In genomic region chr11:53733824-53734223, GRCm38 (mm10) we compare ENCODE assay signal across 23 mouse cellular contexts. TPM values are rescaled to one million over a fixed set of nuclear protein-coding genes. Genes with fewer than 3 reads are reported as not detected.
DNase-seq lines count a peak whose midpoint lies in the region; ATAC-seq and TF ChIP-seq lines count a peak whose summit lies in the region.
"Had no signal": no experiment of that assay in that cellular context is flagged by ENCODE, and none has a peak within 500 bp of the region (broad histone marks: within the 10 kb centered on the region; RNA-seq: fewer than 3 reads in every experiment).

No protein-coding gene starts in this region.

- no peak overlapping the region for H3K9ac ChIP-seq in lung, postnatal 0 days (replicated peaks; ENCODE audit: low read depth)
- H3K9ac ChIP-seq: embryonic facial prominence, embryonic 12.5 days; forebrain, embryonic 12.5 days; heart, embryonic 15.5 days; hindbrain, embryonic 13.5 days; limb, embryonic 13.5 days; midbrain, embryonic 15.5 days; neural tube, embryonic 15.5 days; stomach, embryonic 15.5 days had no signal

- H3K4me2 ChIP-seq in lung, postnatal 0 days (replicated peaks; ENCODE audit: low read depth, low read length), result no peak overlapping the region
- H3K4me2 ChIP-seq: embryonic facial prominence, embryonic 12.5 days; forebrain, embryonic 12.5 days; heart, embryonic 15.5 days; hindbrain, embryonic 13.5 days; limb, embryonic 13.5 days; midbrain, embryonic 15.5 days; neural tube, embryonic 15.5 days; stomach, embryonic 15.5 days had no signal

- no peaks in the 10 kb centered on the region for H3K36me3 ChIP-seq in lung, postnatal 0 days (ENCODE audit: insufficient read depth, low read length)
- H3K36me3 ChIP-seq in small intestine, adult 2 months (ENCODE audit: control insufficient read depth, insufficient read depth, low read length), result no peaks in the 10 kb centered on the region
- H3K36me3 ChIP-seq in embryonic facial prominence, embryonic 10.5 days (replicated peaks), result no peaks in the 10 kb centered on the region
- H3K36me3 ChIP-seq: embryonic facial prominence, embryonic 12.5 days; forebrain, embryonic 12.5 days; heart, embryonic 15.5 days; hindbrain, embryonic 13.5 days; limb, embryonic 13.5 days; midbrain, embryonic 15.5 days; neural tube, embryonic 15.5 days; stomach, embryonic 15.5 days had no signal

- ATAC-seq in lung, postnatal 0 days, result no peak
- ATAC-seq: midbrain, embryonic 15.5 days had no signal

- no peak overlapping the region for H3K27ac ChIP-seq in gastrocnemius, adult 2 months
- H3K27ac ChIP-seq in lung, postnatal 0 days (ENCODE audit: low read length), result no peak overlapping the region
- H3K27ac ChIP-seq in small intestine, adult 2 months (ENCODE audit: insufficient read depth, low read depth, low read length), result no peak overlapping the region
- H3K27ac ChIP-seq in embryonic facial prominence, embryonic 10.5 days (replicated peaks), result no peak overlapping the region
- H3K27ac ChIP-seq: embryonic facial prominence, embryonic 12.5 days; forebrain, embryonic 12.5 days; heart, embryonic 15.5 days; hindbrain, embryonic 13.5 days; limb, embryonic 13.5 days; midbrain, embryonic 15.5 days; neural tube, embryonic 15.5 days; stomach, embryonic 15.5 days had no signal

- H3K4me3 ChIP-seq in gastrocnemius, adult 2 months, result no peak overlapping the region
- no peak overlapping the region for H3K4me3 ChIP-seq in lung, postnatal 0 days (ENCODE audit: low read depth, low read length)
- no peak overlapping the region for H3K4me3 ChIP-seq in lung, adult 2 months (replicated peaks; ENCODE audit: extremely low read depth, low read depth, low read length)
- no peak overlapping the region for H3K4me3 ChIP-seq in small intestine, adult 2 months (ENCODE audit: low read depth, low read length)
- H3K4me3 ChIP-seq in embryonic facial prominence, embryonic 10.5 days, result no peak overlapping the region
- H3K4me3 ChIP-seq: embryonic facial prominence, embryonic 12.5 days; forebrain, embryonic 12.5 days; heart, embryonic 15.5 days; hindbrain, embryonic 13.5 days; limb, embryonic 13.5 days; midbrain, embryonic 15.5 days; neural tube, embryonic 15.5 days; stomach, embryonic 15.5 days had no signal

- H3K4me1 ChIP-seq in lung, postnatal 0 days (ENCODE audit: insufficient read depth, low read depth, low read length), result no peaks in the 10 kb centered on the region
- H3K4me1 ChIP-seq in lung, adult 2 months (ENCODE audit: control insufficient read depth, insufficient read depth, low read length), result no peaks in the 10 kb centered on the region
- peaks cover 3% of the 10 kb centered on the region; the same call in 1 of the 2 replicates for H3K4me1 ChIP-seq in small intestine, adult 2 months (ENCODE audit: control insufficient read depth, insufficient read depth, insufficient read length, low read length)
- no peaks in the 10 kb centered on the region for H3K4me1 ChIP-seq in embryonic facial prominence, embryonic 10.5 days
- H3K4me1 ChIP-seq: embryonic facial prominence, embryonic 12.5 days; forebrain, embryonic 12.5 days; heart, embryonic 15.5 days; hindbrain, embryonic 13.5 days; limb, embryonic 13.5 days; midbrain, embryonic 15.5 days; stomach, embryonic 15.5 days had no signal

- DNase-seq in gastrocnemius, adult 2 months, result no peak
- DNase-seq in gastrocnemius, postnatal 4 days (ENCODE audit: low spot score in 2 of 2), result no peak
- DNase-seq in lung, postnatal 0 days (ENCODE audit: low spot score), result no peak
- DNase-seq in lung, adult 2 months, result no peak
- peak; percentile 60 for DNase-seq in R1 (ENCODE audit: low read depth, low spot score)
- DNase-seq in heart, adult 8-10 months (ENCODE audit: low spot score), result no peak
- DNase-seq in embryonic facial prominence, embryonic 10.5 days (ENCODE audit: low spot score), result no peak
- DNase-seq: cerebellum, adult 9-10 months; gastrocnemius, postnatal 14 days; lung, postnatal 4 days; right cerebral cortex, postnatal 25 days; thymus, postnatal 4 days had no signal

- no peak for TF ChIP-seq POLR2A in lung, adult 2 months (IDR thresholded peaks at IDR 0.05; ENCODE audit: borderline replicate concordance, extremely low read depth, low read depth, low read length)
- TF ChIP-seq POLR2A in small intestine, adult 2 months (IDR thresholded peaks at IDR 0.05; ENCODE audit: low read depth, low read length), result no peak

- intact Hi-C loops in gastrocnemius, adult 2 months (cut with DNase I), result no loop called here

- peak; percentile 17; the same call in 1 of the 2 replicates for TF ChIP-seq CTCF in gastrocnemius, adult 2 months (IDR thresholded peaks at IDR 0.05)
- peak; percentile 29 for TF ChIP-seq CTCF in lung, postnatal 0 days (IDR thresholded peaks at IDR 0.05)
- no peak for TF ChIP-seq CTCF in lung, adult 2 months (IDR thresholded peaks at IDR 0.05; ENCODE audit: insufficient read depth, low read length)
- TF ChIP-seq CTCF in small intestine, adult 2 months (IDR thresholded peaks at IDR 0.05; ENCODE audit: extremely low read depth, insufficient read length, insufficient replicate concordance, low read depth, low read length), result peak; percentile 17; the same call in 1 of the 2 replicates

- H3K9me3 ChIP-seq in lung, postnatal 0 days (ENCODE audit: low read length), result no peaks in the 10 kb centered on the region
- H3K9me3 ChIP-seq in embryonic facial prominence, embryonic 10.5 days, result no peaks in the 10 kb centered on the region
- H3K9me3 ChIP-seq: embryonic facial prominence, embryonic 12.5 days; forebrain, embryonic 12.5 days; heart, embryonic 15.5 days; hindbrain, embryonic 13.5 days; limb, embryonic 13.5 days; midbrain, embryonic 15.5 days; neural tube, embryonic 15.5 days; stomach, embryonic 15.5 days had no signal

- whole genome bisulfite sequencing in lung, postnatal 0 days, result 79% methylated on average over 7 of the region's 7 CpGs
- WGBS in lung, adult 2 months, result 87% methylated on average over 7 of the region's 7 CpGs
- 87% methylated on average over 7 of the region's 7 CpGs for WGBS in small intestine, adult 2 months
- WGBS in embryonic facial prominence, embryonic 10.5 days, result 88% methylated on average over 7 of the region's 7 CpGs

- TF ChIP-seq EP300 in lung, postnatal 0 days (IDR thresholded peaks at IDR 0.05), result no peak

- no peaks in the 10 kb centered on the region for H3K27me3 ChIP-seq in lung, postnatal 0 days (replicated peaks; ENCODE audit: insufficient read depth, low read length)
- H3K27me3 ChIP-seq in small intestine, adult 2 months (ENCODE audit: control insufficient read depth, insufficient read depth, low read length), result no peaks in the 10 kb centered on the region
- H3K27me3 ChIP-seq in embryonic facial prominence, embryonic 10.5 days (replicated peaks; ENCODE audit: low read depth, poor library complexity, severe bottlenecking), result no peaks in the 10 kb centered on the region
- H3K27me3 ChIP-seq: embryonic facial prominence, embryonic 12.5 days; forebrain, embryonic 12.5 days; heart, embryonic 15.5 days; hindbrain, embryonic 13.5 days; limb, embryonic 13.5 days; midbrain, embryonic 15.5 days; neural tube, embryonic 15.5 days; stomach, embryonic 15.5 days had no signal

RNA-seq across cellular contexts. Expression of gene Il5, which starts 13.2 kb away (rescaled TPM):
- total RNA-seq in gastrocnemius, adult 2 months (2021), result not detected
- total RNA-seq in gastrocnemius, postnatal 4 days (2021), result not detected
- polyA plus RNA-seq in lung, postnatal 0 days (2015; fragmentation: Nextera tagmentation; extraction: Ambion mirVana), result not detected in 2 replicates
- polyA plus RNA-seq in lung, adult 2 months (2012; rRNA removed), result 0.07 and 0.14 TPM in 2 replicates
- polyA plus RNA-seq in small intestine, adult 2 months (2012; rRNA removed), result not detected in 2 replicates
- under 1 TPM in 1 of 4 experiments, not detected in 3; 0.16 TPM for total RNA-seq in heart, adult 8-10 months (2022)
- polyA plus RNA-seq in embryonic facial prominence, embryonic 10.5 days (2016; fragmentation: Nextera tagmentation; extraction: Ambion mirVana), result not detected in 2 replicates
- total RNA-seq: gastrocnemius, postnatal 14 days; layer of hippocampus, postnatal 25 days had no signal
- polyA plus RNA-seq: embryonic facial prominence, embryonic 12.5 days; forebrain, embryonic 12.5 days; heart, embryonic 15.5 days; hindbrain, embryonic 13.5 days; kidney, embryonic 14.5 days; limb, embryonic 13.5 days; midbrain, embryonic 15.5 days; neural tube, embryonic 15.5 days; stomach, embryonic 15.5 days had no signal

RNA-seq across cellular contexts. Expression of gene Rad50, which starts 26.7 kb away (rescaled TPM):
- total RNA-seq in gastrocnemius, adult 2 months (2021), result 1 to 10 TPM; 4.1 to 5.2 TPM
- total RNA-seq in gastrocnemius, postnatal 4 days (2021), result 10 to 100 TPM; 13.0 to 15.6 TPM
- 18.1 and 19.4 TPM in 2 replicates for polyA plus RNA-seq in lung, postnatal 0 days (2015; fragmentation: Nextera tagmentation; extraction: Ambion mirVana)
- 4.3 and 6.7 TPM in 2 replicates for polyA plus RNA-seq in lung, adult 2 months (2012; rRNA removed)
- polyA plus RNA-seq in small intestine, adult 2 months (2012; rRNA removed), result 0.98 and 2.7 TPM in 2 replicates
- total RNA-seq in heart, adult 8-10 months (2022), result 1 to 10 TPM; 6.4 to 9.5 (median 7.3) TPM
- polyA plus RNA-seq in embryonic facial prominence, embryonic 10.5 days (2016; fragmentation: Nextera tagmentation; extraction: Ambion mirVana), result 24.6 and 25.8 TPM in 2 replicates

RNA-seq across cellular contexts. Expression of gene Irf1, which starts 36.0 kb away (rescaled TPM):
- 1 to 10 TPM; 6.2 to 7.0 TPM for total RNA-seq in gastrocnemius, adult 2 months (2021)
- total RNA-seq in gastrocnemius, postnatal 4 days (2021), result 10 to 100 TPM; 16.1 to 17.0 TPM
- 52.5 and 64.9 TPM in 2 replicates for polyA plus RNA-seq in lung, postnatal 0 days (2015; fragmentation: Nextera tagmentation; extraction: Ambion mirVana)
- 130 and 190 TPM in 2 replicates for polyA plus RNA-seq in lung, adult 2 months (2012; rRNA removed)
- polyA plus RNA-seq in small intestine, adult 2 months (2012; rRNA removed), result 93.3 and 233 TPM in 2 replicates
- 10 to 100 TPM; 15.7 to 20.1 (median 17.2) TPM for total RNA-seq in heart, adult 8-10 months (2022)
- 5.6 and 7.0 TPM in 2 replicates for polyA plus RNA-seq in embryonic facial prominence, embryonic 10.5 days (2016; fragmentation: Nextera tagmentation; extraction: Ambion mirVana)

RNA-seq across cellular contexts. Expression of gene Gm17334, which starts 39.2 kb away (rescaled TPM):
- under 1 TPM; 0.28 to 0.53 TPM for total RNA-seq in gastrocnemius, adult 2 months (2021)
- under 1 TPM; 0.31 to 0.32 TPM for total RNA-seq in gastrocnemius, postnatal 4 days (2021)
- 0.46 and 0.61 TPM in 2 replicates for polyA plus RNA-seq in lung, postnatal 0 days (2015; fragmentation: Nextera tagmentation; extraction: Ambion mirVana)
- 4.6 and 4.7 TPM in 2 replicates for polyA plus RNA-seq in lung, adult 2 months (2012; rRNA removed)
- 0.25 and 1.6 TPM in 2 replicates for polyA plus RNA-seq in small intestine, adult 2 months (2012; rRNA removed)
- total RNA-seq in heart, adult 8-10 months (2022), result under 1 TPM; 0.40 to 0.60 (median 0.45) TPM
- not detected in 2 replicates for polyA plus RNA-seq in embryonic facial prominence, embryonic 10.5 days (2016; fragmentation: Nextera tagmentation; extraction: Ambion mirVana)
- polyA plus RNA-seq: embryonic facial prominence, embryonic 12.5 days; forebrain, embryonic 12.5 days; heart, embryonic 15.5 days; hindbrain, embryonic 13.5 days; kidney, embryonic 14.5 days; midbrain, embryonic 15.5 days; neural tube, embryonic 15.5 days had no signal
